Mouse (Mus musculus): ENCODE results near the gene Vmn2r56.
"Not testable (repeated sequence)": the region's sequence is repeated elsewhere in the genome, so short reads cannot be mapped to it uniquely, and the experiment has no call there.

Vmn2r56 gene

GRCm38 (mm10) chr7:12734904-12735303 lies at the start of gene Vmn2r56:
Vmn2r56 (minus strand) TSS chr7:12735004.
- no peak for DNase-seq (ENCODE audit: extremely low read depth, insufficient read length, low spot score)

- DNase-seq (ENCODE audit: extremely low read depth, insufficient read length, low spot score): no peak
Observed at GRCm38 (mm10) chr7:12780151-12780830, 45.5 kb upstream of the Vmn2r56 start.

DNA sequence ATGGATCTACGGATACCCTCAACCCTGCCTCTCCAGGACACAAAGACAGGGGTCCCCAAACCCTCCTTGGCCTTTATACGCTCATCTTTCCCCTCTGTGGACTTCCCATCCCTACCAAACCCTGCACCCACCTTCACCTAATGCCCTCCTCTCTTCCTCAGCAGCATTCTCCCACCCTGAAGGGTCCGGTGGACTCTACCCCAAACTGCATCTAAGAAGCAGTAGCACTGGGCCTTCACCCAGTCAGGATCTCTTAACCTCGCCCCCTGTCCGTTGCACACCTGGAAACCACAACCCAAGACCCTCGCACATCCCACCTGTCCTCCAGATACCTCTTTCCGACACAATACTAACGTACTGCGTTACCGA lies 45.0 kb upstream of the Vmn2r56 start:
- DNase-seq (ENCODE audit: extremely low read depth, insufficient read length, low spot score): no peak

GRCm38 (mm10) chr7:12779141-12779540 lies 44.3 kb upstream of the Vmn2r56 start:
- DNase-seq (ENCODE audit: extremely low read depth, insufficient read length, low spot score): no peak

- no peak for DNase-seq (ENCODE audit: extremely low read depth, insufficient read length, low spot score)
Observed at GRCm38 (mm10) chr7:12774606-12775005, 39.8 kb upstream of the Vmn2r56 start.

DNA sequence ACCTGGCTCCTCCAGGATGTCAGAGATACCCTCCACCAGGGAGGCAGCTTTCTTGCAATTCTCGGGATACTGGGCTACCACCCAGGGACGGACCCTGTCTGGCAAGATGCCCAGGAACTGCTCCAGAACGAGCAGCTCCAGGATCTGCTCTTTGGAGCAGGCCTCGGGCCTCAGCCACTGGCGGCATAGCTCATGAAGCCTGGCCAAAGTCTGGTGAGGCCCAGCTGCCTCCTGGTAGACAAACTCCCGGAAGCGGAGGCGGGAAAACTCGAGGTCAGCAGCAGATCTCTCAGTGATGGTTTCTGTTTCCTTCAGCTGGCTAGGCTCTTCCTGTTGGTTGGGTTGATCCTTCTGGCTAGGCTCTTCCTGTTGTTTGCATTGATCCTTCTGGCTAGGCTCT lies 39.3 kb upstream of the Vmn2r56 start:
- no peak for DNase-seq (ENCODE audit: extremely low read depth, insufficient read length, low spot score)

DNA sequence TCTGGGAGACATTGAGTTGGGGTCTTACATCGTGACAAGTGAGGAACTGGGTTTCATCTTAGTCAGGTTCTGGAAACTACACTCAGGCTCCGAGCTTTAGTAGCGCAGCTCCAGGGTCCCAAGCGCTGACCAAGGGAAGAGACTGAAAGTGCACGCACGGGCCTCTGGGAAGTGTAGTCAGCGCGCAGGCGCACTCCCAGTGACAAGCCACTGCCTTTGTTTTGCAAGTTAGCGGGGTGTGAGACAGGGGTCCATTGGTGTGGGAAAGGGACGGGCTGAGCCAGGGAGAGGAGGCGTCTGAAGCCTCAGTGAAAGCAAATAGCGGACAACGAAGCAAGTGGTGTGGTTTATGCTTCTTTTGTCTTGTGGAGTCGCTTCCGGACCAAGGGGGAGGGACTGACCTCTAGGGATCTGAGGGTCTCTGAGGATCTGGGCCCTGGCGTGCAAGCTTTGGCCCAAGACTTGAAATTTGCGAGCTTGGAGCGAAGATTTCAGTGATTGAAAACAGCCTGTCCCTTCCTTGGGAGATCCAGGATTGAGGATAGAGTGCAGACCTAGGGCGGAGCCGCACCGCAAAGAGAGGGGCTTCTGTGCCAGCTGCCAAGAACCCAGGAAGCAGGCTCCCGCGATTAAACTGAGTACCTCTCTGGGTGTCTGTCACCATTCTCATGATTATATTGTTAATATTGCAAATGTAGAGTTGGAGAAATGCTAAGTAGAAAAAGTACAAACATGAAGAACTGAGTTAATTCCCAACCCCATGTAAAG lies 14.8 kb upstream of the Vmn2r56 start:
- no peak for DNase-seq (ENCODE audit: extremely low read depth, insufficient read length, low spot score)

- not testable (repeated sequence) for DNase-seq (ENCODE audit: extremely low read depth, insufficient read length, low spot score)
Observed at GRCm38 (mm10) chr7:12684903-12685302, 49.9 kb downstream of the Vmn2r56 start, which contains the start of gene Vmn2r55. Vmn2r55 (minus strand) TSS chr7:12685003.

- DNase-seq (ENCODE audit: extremely low read depth, insufficient read length, low spot score): not testable (repeated sequence)
Observed at GRCm38 (mm10) chr7:12640219-12640618, 94.6 kb downstream of the Vmn2r56 start, which contains the start of gene Vmn2r54. Vmn2r54 (minus strand) TSS chr7:12640319.
